Mouse (Mus musculus) kidney, adult 2 months (tissue): ENCODE data around the gene Prkn.

Experiments
- CTCF ChIP-seq: fragments of 200-500 bp; conservative IDR thresholded peaks from 2 replicates; pipeline ENCODE4 v1.5.1; 2011; ENCODE audit warnings: low read depth, mild to moderate bottlenecking, control low read depth, low read length, moderate library complexity, mixed read lengths; ENCODE audit not compliant: insufficient read depth, insufficient read length
- POLR2A ChIP-seq: fragments of 200-500 bp; IDR thresholded peaks from one replicate; pipeline ENCODE4 v1.6.1; 2011; ENCODE audit warnings: low read depth, low read length, control low read depth

- TF ChIP-seq POLR2A (no peak), CTCF (no peak)
Measured at GRCm38 (mm10) chr17:11863017-11863416, 1022.8 kb downstream of the Prkn start.
